Mouse (Mus musculus) thymus, adult 2 months (tissue): Measurements from ENCODE around the gene Dusp11.

ENCODE experiments used
- CTCF ChIP-seq: fragments of 200-500 bp; IDR thresholded peaks from 2 replicates; pipeline ENCODE4 v1.5.1; 2012; ENCODE audit warnings: mild to moderate bottlenecking, control low read depth, low read length, moderate library complexity, borderline replicate concordance; ENCODE audit not compliant: control insufficient read depth, poor library complexity, insufficient read depth; ENCODE audit errors: extremely low read depth
- POLR2A ChIP-seq: fragments of 200-500 bp; IDR thresholded peaks from 2 replicates; pipeline ENCODE4 v1.6.1; 2012; ENCODE audit warnings: mild to moderate bottlenecking, low read length, control low read depth, moderate library complexity; ENCODE audit not compliant: control insufficient read depth, poor library complexity, insufficient read depth; ENCODE audit errors: extremely low read depth

DNA sequence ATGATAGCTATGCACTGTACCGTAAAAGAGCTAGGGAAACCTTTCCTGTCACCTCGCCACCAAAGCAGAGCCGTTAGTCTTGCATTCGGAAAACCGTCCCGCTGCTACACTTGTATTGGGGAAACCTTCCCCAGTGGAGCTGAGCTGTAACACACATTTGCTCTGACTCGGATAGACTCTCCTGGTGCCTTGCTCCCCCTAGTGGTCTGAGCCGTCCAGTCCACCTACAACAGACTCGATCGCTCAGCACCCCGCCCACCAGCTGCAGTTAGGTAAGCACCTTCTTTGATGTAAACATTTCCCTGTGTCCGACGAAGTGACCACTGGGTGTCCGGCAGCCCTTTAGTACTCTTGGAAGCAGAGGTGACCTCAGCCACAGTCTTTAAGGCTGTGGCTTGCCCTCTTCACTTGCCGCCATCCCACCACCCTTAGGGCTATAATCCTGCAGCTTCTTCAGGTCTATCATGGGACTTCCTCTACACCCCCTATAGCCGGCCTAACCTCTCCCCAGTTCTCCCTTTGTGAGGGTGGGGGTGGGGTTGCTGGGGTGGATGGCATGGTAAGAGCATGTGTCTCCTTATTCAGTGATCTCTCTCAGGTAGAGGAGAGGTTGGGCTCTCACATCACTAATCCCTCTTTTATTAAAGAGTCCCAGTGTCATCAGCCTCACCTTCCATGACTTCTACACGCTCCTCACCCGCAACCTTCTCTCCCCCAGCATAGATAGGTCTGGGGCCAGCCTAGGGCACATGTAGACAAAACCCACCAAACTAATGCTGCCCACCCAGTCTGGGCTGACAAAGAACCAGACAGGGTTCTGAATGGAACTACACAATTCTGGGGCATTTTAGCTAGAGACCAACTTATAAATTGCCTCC is 43.0 kb upstream of the Dusp11 start:
- TF ChIP-seq CTCF (peak; percentile 92), POLR2A (no peak)
